Mouse (Mus musculus): ENCODE data around the gene Wdr95. TPM values are rescaled to one million over a fixed set of nuclear protein-coding genes. Genes with fewer than 3 reads are reported as not detected.
A peak's percentile ranks its signal among the peaks of the same experiment; 100 is the strongest.

Wdr95 gene
- total and polyA plus RNA-seq, 3 experiments = not detected

DNA sequence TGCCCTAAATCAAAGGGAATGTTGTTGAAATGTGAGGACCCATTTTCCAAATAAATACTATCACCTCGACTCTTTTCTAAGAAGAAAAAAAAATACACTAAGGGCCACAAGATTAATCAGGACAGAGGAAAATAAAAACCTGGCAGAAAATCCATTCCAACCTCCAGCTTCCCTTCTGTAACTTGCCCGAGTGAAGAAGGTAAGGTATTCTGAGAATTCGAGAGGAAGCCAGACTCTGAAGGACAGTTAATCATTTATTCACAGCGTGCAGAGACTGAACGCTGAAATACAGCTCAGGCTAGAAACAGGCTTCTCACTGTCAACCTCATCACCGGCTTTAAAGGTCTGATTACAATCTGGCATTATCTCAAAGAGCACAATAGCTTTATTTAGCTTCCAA is 94.2 kb downstream of the Wdr95 start:
- no peak overlapping the region for H3K9ac ChIP-seq (ENCODE audit: control insufficient read depth, low read depth, low read length, poor library complexity, severe bottlenecking)
- H3K79me2 ChIP-seq (ENCODE audit: control insufficient read depth, insufficient read depth, low read length, poor library complexity) = peaks cover 7% of the 10 kb centered on the region
- H3K4me1 ChIP-seq (ENCODE audit: control insufficient read depth in 1 of 2, insufficient read depth in 2 of 2, low read length in 2 of 2) = peaks cover 9 to 15% of the 10 kb centered on the region in 2 experiments
- H3K9me3 ChIP-seq (replicated peaks; ENCODE audit: insufficient read depth, low read length) = no peaks in the 10 kb centered on the region
- no peak overlapping the region for H3K27ac ChIP-seq (ENCODE audit: control insufficient read depth, low read depth, low read length)
- H3K4me3 ChIP-seq (ENCODE audit: control insufficient read depth in 1 of 2, insufficient read depth in 1 of 2, low read depth in 2 of 2, low read length in 2 of 2) = no peak overlapping the region
- H3K27me3 ChIP-seq (ENCODE audit: control insufficient read depth in 1 of 2, insufficient read depth in 2 of 2, low read length in 2 of 2) = no peaks in the 10 kb centered on the region
- H3K36me3 ChIP-seq (ENCODE audit: control insufficient read depth in 1 of 2, insufficient read depth in 2 of 2, low read length in 2 of 2) = peaks cover 31 to 77% of the 10 kb centered on the region in 2 experiments
- TF ChIP-seq MAFK (IDR thresholded peaks at IDR 0.05; ENCODE audit: borderline replicate concordance, low read depth, low read length) = no peak
- TF ChIP-seq TBP (IDR thresholded peaks at IDR 0.05; ENCODE audit: low read depth, low read length) = no peak
- TF ChIP-seq USF2 (IDR thresholded peaks at IDR 0.05; ENCODE audit: borderline replicate concordance in 1 of 2, insufficient read depth in 1 of 2, low read depth in 1 of 2, low read length in 2 of 2) = no peak
- no peak for TF ChIP-seq POLR2A (IDR thresholded peaks at IDR 0.05; ENCODE audit: control insufficient read depth in 1 of 2, insufficient read depth in 1 of 2, low read depth in 1 of 2, low read length in 2 of 2, poor library complexity in 1 of 2)
- no peak for TF ChIP-seq POLR2AphosphoS5 (IDR thresholded peaks at IDR 0.05; ENCODE audit: borderline replicate concordance, low read depth, low read length)
- no peak for DNase-seq (ENCODE audit: low read depth, low spot score)

DNA sequence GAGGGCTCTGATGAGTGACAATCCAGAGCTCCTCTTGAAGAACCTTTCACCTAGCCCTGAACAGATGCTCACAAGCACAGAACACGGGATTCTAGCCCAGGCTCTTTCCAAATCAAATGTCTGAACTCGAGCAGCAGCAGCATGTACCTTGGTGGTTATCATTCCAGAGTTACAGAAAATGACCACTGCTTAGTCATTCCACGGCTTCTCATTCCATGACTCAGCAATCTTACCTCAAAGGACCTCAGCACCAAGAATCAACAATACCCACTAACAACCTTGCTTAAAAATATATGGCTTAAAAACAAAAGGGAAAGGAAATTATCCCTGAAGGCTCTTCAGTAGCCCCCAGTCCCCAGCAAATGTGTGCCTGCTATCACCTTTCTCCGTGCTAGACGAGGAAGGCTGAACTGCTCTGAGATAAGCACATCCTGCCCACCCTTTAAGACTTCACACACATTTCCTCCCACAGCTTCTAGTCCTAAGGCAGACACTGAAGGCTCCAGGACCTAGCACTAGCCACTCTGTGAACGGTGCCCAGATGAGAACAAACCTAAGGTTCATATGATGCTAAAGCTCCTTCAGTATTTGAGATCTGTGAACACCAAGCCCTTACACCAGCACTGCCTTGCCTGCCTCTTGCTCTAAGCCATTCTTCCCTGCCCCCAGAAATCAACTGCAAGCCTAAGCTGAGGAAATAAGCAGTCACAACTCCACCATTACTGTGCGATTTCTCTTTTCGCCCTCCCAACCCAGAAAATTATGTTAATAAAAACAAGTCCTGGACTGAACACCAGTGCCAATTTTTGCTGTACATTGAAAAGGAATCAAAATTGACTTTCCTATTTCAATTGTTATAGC is 95.6 kb downstream of the Wdr95 start:
- Histone ChIP-seq H3K9ac (ENCODE audit: control insufficient read depth, low read depth, low read length, poor library complexity, severe bottlenecking) (peak overlapping the region; percentile 13), H3K27me3 (ENCODE audit: control insufficient read depth in 1 of 2, insufficient read depth in 2 of 2, low read length in 2 of 2) (no peaks in the 10 kb centered on the region), H3K4me3 (ENCODE audit: control insufficient read depth in 1 of 2, insufficient read depth in 1 of 2, low read depth in 2 of 2, low read length in 2 of 2) (no peak overlapping the region), H3K27ac (ENCODE audit: control insufficient read depth, low read depth, low read length) (peak overlapping the region; percentile 51), H3K9me3 (replicated peaks; ENCODE audit: insufficient read depth, low read length) (no peaks in the 10 kb centered on the region), H3K36me3 (ENCODE audit: control insufficient read depth in 1 of 2, insufficient read depth in 2 of 2, low read length in 2 of 2) (peaks cover 34 to 76% of the 10 kb centered on the region in 2 experiments), H3K4me1 (ENCODE audit: control insufficient read depth in 1 of 2, insufficient read depth in 2 of 2, low read length in 2 of 2) (peaks cover 9 to 15% of the 10 kb centered on the region in 2 experiments), H3K79me2 (ENCODE audit: control insufficient read depth, insufficient read depth, low read length, poor library complexity) (peaks cover 7% of the 10 kb centered on the region)
- TF ChIP-seq POLR2A (IDR thresholded peaks at IDR 0.05; ENCODE audit: control insufficient read depth in 1 of 2, insufficient read depth in 1 of 2, low read depth in 1 of 2, low read length in 2 of 2, poor library complexity in 1 of 2) (peak in 1 of 2 experiments; percentile 39; a peak in 1 of 4 replicates), TAL1 (IDR thresholded peaks at IDR 0.05; ENCODE audit: low read length) (peak; percentile 43), MAFK (IDR thresholded peaks at IDR 0.05; ENCODE audit: borderline replicate concordance, low read depth, low read length) (peak; percentile 78), ETS1 (IDR thresholded peaks at IDR 0.05; ENCODE audit: low read depth, low read length) (peak; percentile 51; the same call in 1 of the 2 replicates), GATA1 (IDR thresholded peaks at IDR 0.05; ENCODE audit: low read depth, low read length) (peak; percentile 88), POLR2AphosphoS2 (IDR thresholded peaks at IDR 0.05; ENCODE audit: low read length) (no peak), NRF1 (IDR thresholded peaks at IDR 0.05; ENCODE audit: insufficient read depth, low read depth, low read length, poor library complexity, severe bottlenecking) (0 out of 2 replicates have a peak, but pooled peaks have one; percentile 7), MXI1 (IDR thresholded peaks at IDR 0.05; ENCODE audit: low read depth, low read length) (peak; percentile 29; the same call in 1 of the 2 replicates), ELF1 (IDR thresholded peaks at IDR 0.05; ENCODE audit: low read depth, low read length) (no peak), MAX (IDR thresholded peaks at IDR 0.05; ENCODE audit: low read length) (peak; percentile 47; the same call in 1 of the 2 replicates), MAZ (IDR thresholded peaks at IDR 0.05; ENCODE audit: low read depth, low read length) (peak; percentile 69; the same call in 1 of the 2 replicates), RCOR1 (IDR thresholded peaks at IDR 0.05; ENCODE audit: low read depth, low read length) (0 out of 2 replicates have a peak, but pooled peaks have one; percentile 52), SIN3A (IDR thresholded peaks at IDR 0.05; ENCODE audit: low read length) (peak; percentile 48; the same call in 1 of the 2 replicates), EP300 (IDR thresholded peaks at IDR 0.05; ENCODE audit: low read depth in 1 of 2, low read length in 2 of 2) (peak; percentile 74 to 82), MYC (IDR thresholded peaks at IDR 0.05; ENCODE audit: low read depth, low read length) (no peak), TCF12 (IDR thresholded peaks at IDR 0.05; ENCODE audit: low read depth, low read length) (peak; percentile 63; the same call in 1 of the 2 replicates), GABPA (IDR thresholded peaks at IDR 0.05; ENCODE audit: low read depth, low read length) (no peak)
- DNase-seq (ENCODE audit: low read depth, low spot score) = peak; percentile 81

Measured in MEL (cell line).